ENCODE assay signal across 8 mouse cellular contexts in genomic region chr11:120582268-120582981, GRCm38 (mm10). TPM values are rescaled to one million over a fixed set of nuclear protein-coding genes. Genes with fewer than 3 reads are reported as not detected.
DNase-seq lines count a peak whose midpoint lies in the region; ATAC-seq and TF ChIP-seq lines count a peak whose summit lies in the region.

No protein-coding gene starts in this region.

- H3K36me3 ChIP-seq in heart, embryonic 11.5 days (ENCODE audit: control insufficient read depth, insufficient read depth, low read length) = peaks cover 36% of the 10 kb centered on the region
- peaks cover 77% of the 10 kb centered on the region for H3K36me3 ChIP-seq in midbrain, embryonic 10.5 days
- H3K36me3 ChIP-seq in thymus, adult 2 months (ENCODE audit: control insufficient read depth, insufficient read depth, low read length) = peaks cover 29% of the 10 kb centered on the region

- ATAC-seq in heart, embryonic 11.5 days (replicated peaks; ENCODE audit: insufficient number of reproducible peaks, low FRiP score, low TSS enrichment) = no peak

- no peaks in the 10 kb centered on the region for H3K27me3 ChIP-seq in cerebellum, adult 2 months (ENCODE audit: control insufficient read depth, insufficient read depth, low read length)
- no peaks in the 10 kb centered on the region for H3K27me3 ChIP-seq in heart, embryonic 11.5 days (ENCODE audit: control insufficient read depth, insufficient read depth, low read length)
- H3K27me3 ChIP-seq in midbrain, embryonic 10.5 days (ENCODE audit: low read depth, poor library complexity, severe bottlenecking) = no peaks in the 10 kb centered on the region
- H3K27me3 ChIP-seq in thymus, adult 2 months (ENCODE audit: control insufficient read depth, insufficient read depth, low read length) = no peaks in the 10 kb centered on the region

- DNase-seq in cerebellum, adult 2 months = peak in 1 of 2 experiments; percentile 31
- DNase-seq in cerebellum, postnatal 4 days (ENCODE audit: low spot score in 2 of 2) = no peak
- DNase-seq in kidney, postnatal 14 days = peak; percentile 54
- DNase-seq in midbrain, embryonic 10.5 days (ENCODE audit: low spot score) = no peak
- peak; percentile 68 for DNase-seq in thymus, adult 2 months
- DNase-seq in frontal cortex, postnatal 25 days (ENCODE audit: low spot score in 2 of 2) = no peak

- H3K4me1 ChIP-seq in cerebellum, adult 2 months (ENCODE audit: control insufficient read depth, insufficient read depth, low read length) = peaks cover 13% of the 10 kb centered on the region
- peaks cover 4% of the 10 kb centered on the region for H3K4me1 ChIP-seq in bone marrow, adult 2 months (ENCODE audit: control insufficient read depth, insufficient read depth, low read length)
- H3K4me1 ChIP-seq in heart, embryonic 11.5 days (ENCODE audit: control insufficient read depth, insufficient read depth, low read length) = peaks cover 25% of the 10 kb centered on the region
- peaks cover 38% of the 10 kb centered on the region for H3K4me1 ChIP-seq in midbrain, embryonic 10.5 days
- H3K4me1 ChIP-seq in thymus, adult 2 months (replicated peaks; ENCODE audit: control insufficient read depth, insufficient read depth, low read length) = peaks cover 23% of the 10 kb centered on the region

- H3K9ac ChIP-seq in heart, embryonic 11.5 days (ENCODE audit: low read depth, low read length) = peak overlapping the region; percentile 96

- H3K4me3 ChIP-seq in cerebellum, adult 2 months (replicated peaks; ENCODE audit: insufficient read depth, low read depth, low read length) = peak overlapping the region; percentile 73
- peak overlapping the region; percentile 91 for H3K4me3 ChIP-seq in bone marrow, adult 2 months (replicated peaks; ENCODE audit: control insufficient read depth, low read depth, low read length)
- peak overlapping the region; percentile 95 for H3K4me3 ChIP-seq in heart, embryonic 11.5 days (ENCODE audit: low read depth, low read length)
- H3K4me3 ChIP-seq in midbrain, embryonic 10.5 days = peak overlapping the region; percentile 92
- H3K4me3 ChIP-seq in thymus, adult 2 months (ENCODE audit: control insufficient read depth, insufficient read depth, low read length) = peak overlapping the region; percentile 97

- peaks cover 4% of the 10 kb centered on the region; the same call in 1 of the 2 replicates for H3K9me3 ChIP-seq in heart, embryonic 11.5 days (replicated peaks; ENCODE audit: control insufficient read depth, low read length)
- peaks cover 5% of the 10 kb centered on the region for H3K9me3 ChIP-seq in midbrain, embryonic 10.5 days (replicated peaks)

- H3K27ac ChIP-seq in cerebellum, adult 2 months (ENCODE audit: insufficient read depth, low read length) = peak overlapping the region; percentile 88
- H3K27ac ChIP-seq in bone marrow, adult 2 months (ENCODE audit: control insufficient read depth, insufficient read depth, low read depth, low read length, poor library complexity) = peak overlapping the region; percentile 97
- peak overlapping the region; percentile 92 for H3K27ac ChIP-seq in heart, embryonic 11.5 days (ENCODE audit: low read depth, low read length)
- H3K27ac ChIP-seq in midbrain, embryonic 10.5 days (replicated peaks) = peak overlapping the region; percentile 99
- H3K27ac ChIP-seq in thymus, adult 2 months (ENCODE audit: control insufficient read depth, insufficient read depth, low read length) = peak overlapping the region; percentile 27

- TF ChIP-seq POLR2A in cerebellum, adult 2 months (IDR thresholded peaks at IDR 0.05; ENCODE audit: borderline replicate concordance, insufficient read depth, low read length) = no peak
- TF ChIP-seq POLR2A in bone marrow, adult 2 months (IDR thresholded peaks at IDR 0.05; ENCODE audit: borderline replicate concordance, control insufficient read depth, low read depth, low read length) = no peak
- no peak for TF ChIP-seq POLR2A in thymus, adult 2 months (IDR thresholded peaks at IDR 0.05; ENCODE audit: control insufficient read depth, extremely low read depth, insufficient read depth, low read length, poor library complexity)

- WGBS in cerebellum, adult 2 months = 65% methylated on average over 8 of the region's 8 CpGs
- WGBS in bone marrow, adult 2 months = 50% methylated on average over 8 of the region's 8 CpGs
- 72% methylated on average over 8 of the region's 8 CpGs for WGBS in heart, embryonic 11.5 days (ENCODE audit: insufficient replicate concordance)
- 68% methylated on average over 8 of the region's 8 CpGs for WGBS in midbrain, embryonic 10.5 days
- 57% methylated on average over 8 of the region's 8 CpGs for WGBS in thymus, adult 2 months

- peak overlapping the region; percentile 96 for H3K4me2 ChIP-seq in heart, embryonic 11.5 days

- TF ChIP-seq CTCF in cerebellum, adult 2 months (IDR thresholded peaks at IDR 0.05; ENCODE audit: borderline replicate concordance, insufficient read depth, low read depth, low read length) = peak; percentile 37; the same call in 1 of the 2 replicates
- no peak for TF ChIP-seq CTCF in bone marrow, adult 2 months (IDR thresholded peaks at IDR 0.05; ENCODE audit: control insufficient read depth, insufficient read depth, low read length)
- TF ChIP-seq CTCF in thymus, adult 2 months (IDR thresholded peaks at IDR 0.05; ENCODE audit: borderline replicate concordance, control insufficient read depth, extremely low read depth, insufficient read depth, low read length, poor library complexity) = no peak

RNA-seq across cellular contexts. Expression of gene Arhgdia, which starts 1.0 kb away (rescaled TPM):
- polyA plus RNA-seq in cerebellum, adult 2 months (2012; rRNA removed) = 288 and 305 TPM in 2 replicates
- 112 and 172 TPM in 2 replicates for polyA plus RNA-seq in bone marrow, adult 2 months (2011; ENCODE audit: insufficient read depth, insufficient read length, low replicate concordance, missing spikeins)
- polyA plus RNA-seq in heart, embryonic 11.5 days (2014; fragmentation: Nextera tagmentation; extraction: Ambion mirVana) = 468 and 477 TPM in 2 replicates
- polyA plus RNA-seq in midbrain, embryonic 10.5 days (2016; fragmentation: Nextera tagmentation; extraction: Ambion mirVana) = 743 and 777 TPM in 2 replicates
- 1,184 and 1,219 TPM in 2 replicates for polyA plus RNA-seq in thymus, adult 2 months (2012; rRNA removed)

RNA-seq across cellular contexts. Expression of gene P4hb, which starts 9.4 kb away (rescaled TPM):
- 98.4 and 105 TPM in 2 replicates for polyA plus RNA-seq in cerebellum, adult 2 months (2012; rRNA removed)
- 86.5 and 236 TPM in 2 replicates for polyA plus RNA-seq in bone marrow, adult 2 months (2011; ENCODE audit: insufficient read depth, insufficient read length, low replicate concordance, missing spikeins)
- 506 and 569 TPM in 2 replicates for polyA plus RNA-seq in heart, embryonic 11.5 days (2014; fragmentation: Nextera tagmentation; extraction: Ambion mirVana)
- polyA plus RNA-seq in midbrain, embryonic 10.5 days (2016; fragmentation: Nextera tagmentation; extraction: Ambion mirVana) = 534 and 562 TPM in 2 replicates
- 125 and 139 TPM in 2 replicates for polyA plus RNA-seq in thymus, adult 2 months (2012; rRNA removed)

RNA-seq across cellular contexts. Expression of gene Alyref, which starts 15.7 kb away (rescaled TPM):
- 42.6 and 51.8 TPM in 2 replicates for polyA plus RNA-seq in cerebellum, adult 2 months (2012; rRNA removed)
- polyA plus RNA-seq in bone marrow, adult 2 months (2011; ENCODE audit: insufficient read depth, insufficient read length, low replicate concordance, missing spikeins) = 165 and 174 TPM in 2 replicates
- 333 and 334 TPM in 2 replicates for polyA plus RNA-seq in heart, embryonic 11.5 days (2014; fragmentation: Nextera tagmentation; extraction: Ambion mirVana)
- 605 and 647 TPM in 2 replicates for polyA plus RNA-seq in midbrain, embryonic 10.5 days (2016; fragmentation: Nextera tagmentation; extraction: Ambion mirVana)
- polyA plus RNA-seq in thymus, adult 2 months (2012; rRNA removed) = 60.9 and 74.6 TPM in 2 replicates

RNA-seq across cellular contexts. Expression of gene Anapc11, which starts 15.8 kb away (rescaled TPM):
- 168 and 178 TPM in 2 replicates for polyA plus RNA-seq in cerebellum, adult 2 months (2012; rRNA removed)
- 26.6 and 32.6 TPM in 2 replicates for polyA plus RNA-seq in bone marrow, adult 2 months (2011; ENCODE audit: insufficient read depth, insufficient read length, low replicate concordance, missing spikeins)
- 200 and 201 TPM in 2 replicates for polyA plus RNA-seq in heart, embryonic 11.5 days (2014; fragmentation: Nextera tagmentation; extraction: Ambion mirVana)
- 216 and 231 TPM in 2 replicates for polyA plus RNA-seq in midbrain, embryonic 10.5 days (2016; fragmentation: Nextera tagmentation; extraction: Ambion mirVana)
- polyA plus RNA-seq in thymus, adult 2 months (2012; rRNA removed) = 127 and 140 TPM in 2 replicates

RNA-seq across cellular contexts. Expression of gene Npb, which starts 25.9 kb away (rescaled TPM):
- polyA plus RNA-seq in cerebellum, adult 2 months (2012; rRNA removed) = 4.7 and 5.6 TPM in 2 replicates
- polyA plus RNA-seq in bone marrow, adult 2 months (2011; ENCODE audit: insufficient read depth, insufficient read length, low replicate concordance, missing spikeins) = 3.8 TPM in 1 of 2 replicates, not detected in the other
- 8.8 and 9.1 TPM in 2 replicates for polyA plus RNA-seq in heart, embryonic 11.5 days (2014; fragmentation: Nextera tagmentation; extraction: Ambion mirVana)
- polyA plus RNA-seq in midbrain, embryonic 10.5 days (2016; fragmentation: Nextera tagmentation; extraction: Ambion mirVana) = 0.65 and 0.66 TPM in 2 replicates
- 2.2 and 2.8 TPM in 2 replicates for polyA plus RNA-seq in thymus, adult 2 months (2012; rRNA removed)

Comparison
In these comparisons a context has a peak if more than half of its experiments do, and no peak if none do; other contexts are left out.
1. DNase-seq: peak in kidney, postnatal 14 days (single experiment) and thymus, adult 2 months (single experiment); none in cerebellum, postnatal 4 days (0 of 2), midbrain, embryonic 10.5 days (single experiment) and frontal cortex, postnatal 25 days (0 of 2).
2. H3K27ac ChIP-seq: peak in every context shown above with its lines; median percentile 99 in midbrain, embryonic 10.5 days; 97 in bone marrow, adult 2 months; 92 in heart, embryonic 11.5 days; 88 in cerebellum, adult 2 months; 27 in thymus, adult 2 months.
3. Peak in every context shown above with its lines, with median percentiles within 50 percentile points of each other: H3K4me3 ChIP-seq.